Mouse (Mus musculus): ENCODE data around the gene Hsd17b7.
"Not testable (repeated sequence)": the region's sequence is repeated elsewhere in the genome, so short reads cannot be mapped to it uniquely, and the experiment has no call there.

Hsd17b7 gene

GRCm38 (mm10) chr1:169968792-169969515 lies at the start of gene Hsd17b7:
Gene Hsd17b7 (minus strand): TSS chr1:169969241.
- DNase-seq, result peak; percentile 98

GRCm38 (mm10) chr1:170014784-170015183 lies 45.7 kb upstream of the Hsd17b7 start:
- DNase-seq, result no peak

- DNase-seq, result no peak
Observed at GRCm38 (mm10) chr1:170010716-170011505, 41.9 kb upstream of the Hsd17b7 start.

GRCm38 (mm10) chr1:170009296-170009695 lies 40.3 kb upstream of the Hsd17b7 start:
- DNase-seq, result no peak

- DNase-seq, result no peak
Observed at GRCm38 (mm10) chr1:170008432-170009220, 39.6 kb upstream of the Hsd17b7 start.

- peak; percentile 5 for DNase-seq
Observed at GRCm38 (mm10) chr1:170006516-170006915, 37.5 kb upstream of the Hsd17b7 start.

GRCm38 (mm10) chr1:170005297-170005696 lies 36.3 kb upstream of the Hsd17b7 start:
- DNase-seq, result no peak

- not testable (repeated sequence) for DNase-seq
Observed at GRCm38 (mm10) chr1:169993901-169994300, 24.9 kb upstream of the Hsd17b7 start.

GRCm38 (mm10) chr1:169986166-169986565 lies 17.1 kb upstream of the Hsd17b7 start:
- no peak for DNase-seq

- no peak for DNase-seq
Observed at GRCm38 (mm10) chr1:169977621-169978020, 8.6 kb upstream of the Hsd17b7 start.

GRCm38 (mm10) chr1:169971998-169972397 lies 3.0 kb upstream of the Hsd17b7 start:
- no peak for DNase-seq

GRCm38 (mm10) chr1:169970936-169971335 lies 1.9 kb upstream of the Hsd17b7 start:
- no peak for DNase-seq

- DNase-seq, result no peak
Observed at GRCm38 (mm10) chr1:169969516-169969886, 460 bp upstream of the Hsd17b7 start.

- no peak for DNase-seq
Observed at GRCm38 (mm10) chr1:169953106-169953505, 15.9 kb downstream of the Hsd17b7 start.

GRCm38 (mm10) chr1:169952636-169953035 lies 16.4 kb downstream of the Hsd17b7 start:
- no peak for DNase-seq

- no peak for DNase-seq
Observed at GRCm38 (mm10) chr1:169951561-169951960, 17.5 kb downstream of the Hsd17b7 start.

- DNase-seq, result no peak
Observed at GRCm38 (mm10) chr1:169950651-169951050, 18.4 kb downstream of the Hsd17b7 start.

- DNase-seq, result no peak
Observed at GRCm38 (mm10) chr1:169949981-169950380, 19.1 kb downstream of the Hsd17b7 start.

GRCm38 (mm10) chr1:169948866-169949265 lies 20.2 kb downstream of the Hsd17b7 start:
- DNase-seq, result no peak

- no peak for DNase-seq
Observed at GRCm38 (mm10) chr1:169948280-169948679, 20.8 kb downstream of the Hsd17b7 start.

GRCm38 (mm10) chr1:169947654-169948053 lies 21.4 kb downstream of the Hsd17b7 start:
- DNase-seq, result no peak

GRCm38 (mm10) chr1:169946004-169946403 lies 23.0 kb downstream of the Hsd17b7 start:
- no peak for DNase-seq

- peak; percentile 21 for DNase-seq
Observed at GRCm38 (mm10) chr1:169939345-169939744, 29.7 kb downstream of the Hsd17b7 start.
